Mouse (Mus musculus) small intestine, adult 2 months (tissue): ENCODE measurements around the gene Cav1.

ENCODE experiments used
- CTCF ChIP-seq: fragments of 200-500 bp; IDR thresholded peaks from 2 replicates; pipeline ENCODE4 v1.5.1; 2012; ENCODE audit warnings: low read depth, mild to moderate bottlenecking, control low read depth, inconsistent platforms, low read length, moderate library complexity, mixed read lengths; ENCODE audit not compliant: insufficient replicate concordance, insufficient read length; ENCODE audit errors: extremely low read depth
- POLR2A ChIP-seq: fragments of 200-500 bp; IDR thresholded peaks from 2 replicates; pipeline ENCODE4 v1.6.1; 2012; ENCODE audit warnings: low read depth, mild to moderate bottlenecking, control low read depth, inconsistent platforms, low read length, moderate library complexity

- no peak for TF ChIP-seq CTCF
- no peak for TF ChIP-seq POLR2A
These were observed 22.3 kb upstream of the Cav1 start for GRCm38 (mm10) chr6:17283834-17284233.
